Mouse (Mus musculus): ENCODE data around the gene Rsph14. TPM values are rescaled to one million over a fixed set of nuclear protein-coding genes. Genes with fewer than 3 reads are reported as not detected.

The Rsph14 gene
- total RNA-seq, 2 experiments from 2014 or later: 0.50 to 1.1 TPM

DNA sequence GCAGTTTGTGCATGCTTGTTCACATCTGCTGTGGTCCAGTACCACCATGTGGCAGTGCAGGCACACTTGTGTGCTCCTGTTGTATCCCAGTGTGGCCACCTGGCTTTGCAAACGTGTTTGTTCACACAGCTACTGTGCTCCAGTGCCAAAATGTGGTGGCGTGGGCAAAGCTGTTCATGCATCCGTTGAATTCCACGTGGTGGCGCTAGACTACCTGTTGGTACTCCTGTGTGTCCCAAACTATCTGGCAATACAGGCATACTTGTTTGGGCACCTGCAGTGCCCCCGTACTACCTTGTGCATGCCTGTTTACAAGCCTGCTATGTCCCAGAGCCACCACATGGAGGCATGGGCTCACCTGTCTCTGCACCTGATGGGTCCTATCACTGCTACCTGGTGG lies 97.4 kb downstream of the Rsph14 start:
- DNase-seq (ENCODE audit: low spot score in 2 of 2): peak in 1 of 2 experiments; percentile 42

DNA sequence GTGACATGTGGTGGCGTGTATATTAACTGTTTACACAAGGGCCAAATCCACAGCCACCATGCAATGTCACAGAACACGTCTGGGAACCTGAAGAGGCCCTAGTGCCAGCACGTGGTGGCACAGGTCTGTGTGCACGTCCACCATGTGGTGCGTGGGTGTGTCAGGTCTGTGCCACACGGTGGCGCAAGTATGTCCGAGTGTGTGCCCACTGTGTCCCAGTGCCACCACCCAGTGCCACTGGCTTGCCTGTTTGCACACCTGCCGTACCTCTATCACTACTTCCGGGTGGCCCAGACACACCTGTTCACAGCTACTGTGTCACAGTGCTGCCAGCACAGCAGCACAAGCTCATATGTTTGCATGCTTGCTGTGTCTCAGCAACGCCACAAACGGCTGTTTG lies 97.9 kb downstream of the Rsph14 start:
- no peak for DNase-seq (ENCODE audit: low spot score in 2 of 2)

DNA sequence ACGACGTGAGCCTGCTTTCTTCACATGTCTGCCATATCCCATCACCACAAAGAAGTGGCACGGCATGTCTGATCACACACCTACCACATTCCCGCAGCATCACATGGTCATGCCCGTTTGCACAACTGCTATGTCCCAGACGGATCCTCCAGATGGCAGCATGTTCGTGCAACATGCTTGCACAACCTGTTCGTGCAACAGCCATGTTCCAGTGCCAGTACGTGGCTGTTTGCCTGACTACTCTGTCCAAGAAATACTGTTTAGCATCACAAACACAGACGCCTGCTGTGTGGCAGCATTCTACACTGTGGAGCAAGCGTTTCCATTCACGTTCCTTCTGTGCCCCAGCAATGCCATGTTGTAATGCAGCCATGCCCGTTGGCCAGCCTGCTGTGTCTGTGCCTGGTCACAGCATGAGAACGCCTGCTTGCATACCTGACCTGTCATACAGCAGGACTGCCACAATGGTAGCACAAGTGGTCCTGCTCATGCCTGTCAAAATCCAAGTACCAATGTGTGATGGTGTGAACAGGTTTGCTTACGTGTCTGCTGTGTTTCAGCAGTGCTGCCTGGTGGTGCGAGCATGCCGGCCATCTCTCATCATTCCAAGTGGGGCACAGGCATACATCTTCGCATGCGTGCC lies 98.7 kb downstream of the Rsph14 start:
- DNase-seq (ENCODE audit: low spot score in 2 of 2): peak; percentile 70

DNA sequence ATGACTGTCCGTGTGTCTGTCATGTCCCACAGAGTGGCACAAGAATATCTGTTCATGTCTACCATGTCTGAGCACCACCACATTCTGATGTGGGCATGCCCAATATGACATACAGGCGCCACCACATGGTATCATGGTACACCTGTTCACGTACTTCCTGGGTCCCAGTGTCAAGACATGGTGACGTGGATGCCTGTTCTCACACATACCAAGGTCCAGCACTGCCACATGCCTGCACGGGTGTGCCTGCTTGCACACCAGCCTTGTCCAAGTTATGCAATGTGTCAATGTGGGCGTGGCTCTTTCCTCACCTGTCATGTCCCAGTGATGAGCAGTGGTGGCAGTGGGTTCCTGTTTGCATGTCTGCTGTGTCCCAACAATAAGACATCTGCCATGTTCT lies 99.9 kb downstream of the Rsph14 start:
- no peak for DNase-seq (ENCODE audit: low spot score in 2 of 2)

DNA sequence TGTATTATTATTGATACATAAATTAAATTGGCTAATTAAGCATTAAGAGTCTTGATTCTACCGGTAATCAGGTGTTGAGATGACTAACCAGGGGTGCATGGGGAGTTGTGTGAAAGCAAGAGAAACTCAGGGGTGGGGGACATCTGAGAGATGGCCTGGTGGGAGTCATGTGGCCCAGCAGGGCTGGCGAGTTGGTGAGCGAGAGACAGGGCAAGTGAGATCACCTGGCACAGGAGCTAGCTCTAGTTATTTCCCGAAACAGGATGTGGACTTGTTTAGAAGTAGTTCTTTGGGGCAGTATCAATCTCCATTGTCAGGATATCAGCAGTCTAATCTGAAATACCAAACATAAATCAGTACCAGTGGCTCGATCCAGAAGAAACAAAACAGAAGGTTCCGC lies 100.8 kb downstream of the Rsph14 start:
- no peak for DNase-seq (ENCODE audit: low spot score in 2 of 2)

DNA sequence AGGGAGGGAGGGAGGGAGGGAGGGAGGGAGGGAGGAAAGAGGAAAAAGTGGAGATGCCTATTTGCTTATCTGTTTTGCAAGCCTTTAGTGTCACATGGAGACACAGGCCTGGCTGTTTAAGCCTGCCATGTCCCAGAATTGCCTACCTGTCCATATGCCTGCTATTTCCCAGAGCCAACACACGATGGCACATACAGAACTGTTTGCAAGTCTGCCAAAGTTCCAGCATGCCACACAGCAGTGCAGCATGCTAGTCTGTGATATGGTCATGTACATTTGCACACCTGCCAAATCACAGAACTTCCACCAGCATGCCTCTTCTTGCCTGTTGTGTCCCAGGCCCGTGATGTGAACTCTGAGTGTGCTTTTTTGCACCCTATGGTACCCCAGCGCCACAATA lies 101.8 kb downstream of the Rsph14 start:
- DNase-seq (ENCODE audit: low spot score in 2 of 2): peak in 1 of 2 experiments; percentile 11

DNA sequence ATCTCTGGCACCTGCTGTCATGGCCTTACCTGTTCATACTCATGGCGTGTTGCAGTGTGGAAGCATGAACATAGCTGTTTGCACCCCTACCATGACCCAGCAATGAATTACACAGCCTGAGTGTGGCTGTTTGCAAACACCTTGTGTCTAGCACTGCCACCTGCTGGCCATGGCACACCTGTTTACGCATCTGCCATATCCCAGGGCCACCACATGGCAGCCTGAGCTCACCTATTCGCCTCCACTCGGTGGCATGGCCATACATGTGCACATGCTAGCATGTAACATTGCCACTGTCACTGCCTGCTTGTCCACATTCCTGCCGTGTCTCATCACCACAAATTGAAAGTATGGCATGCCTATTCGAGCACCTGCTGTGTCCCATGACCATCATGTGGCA lies 102.8 kb downstream of the Rsph14 start:
- no peak for DNase-seq (ENCODE audit: low spot score in 2 of 2)

DNA sequence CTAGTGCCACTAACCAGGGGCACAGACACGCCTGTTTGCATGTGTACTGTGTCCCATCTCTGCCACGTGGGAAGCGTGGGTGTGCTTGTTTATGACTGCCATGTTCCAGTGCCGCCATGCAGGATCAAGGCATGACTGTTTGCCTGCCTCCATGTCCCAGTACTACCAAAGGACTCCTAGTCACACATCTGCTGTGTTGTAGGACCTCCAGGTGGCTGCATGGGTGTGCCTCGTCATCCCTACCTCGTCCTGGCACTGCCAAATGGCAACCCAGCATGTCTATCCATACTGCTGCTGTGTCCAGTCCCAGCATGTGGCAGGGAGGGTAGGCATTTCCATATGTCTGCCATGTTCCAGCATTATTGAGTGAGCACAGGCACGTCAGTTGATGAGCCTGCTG lies 104.1 kb downstream of the Rsph14 start:
- DNase-seq (ENCODE audit: low spot score in 2 of 2): no peak

DNA sequence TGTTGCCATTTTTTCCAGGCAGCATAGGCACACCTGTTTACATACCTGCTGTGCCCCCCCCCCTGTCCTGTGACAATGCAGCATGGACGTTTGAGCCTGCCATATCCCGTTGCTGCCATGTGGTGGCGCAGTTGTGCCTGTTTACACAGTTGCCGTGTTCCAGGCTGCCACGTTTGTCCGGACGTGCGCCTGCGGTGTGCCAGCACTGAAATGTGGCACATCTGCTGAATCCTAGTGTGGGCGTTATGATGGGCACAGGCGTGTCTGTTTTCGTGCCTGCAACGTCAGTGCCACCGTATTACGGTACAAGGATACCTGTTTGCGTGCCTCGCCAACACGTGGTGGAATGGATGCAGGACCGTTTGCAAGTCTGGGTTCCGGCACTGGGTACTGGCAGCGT lies 107.1 kb downstream of the Rsph14 start:
- DNase-seq (ENCODE audit: low spot score in 2 of 2): peak; percentile 76 to 77

DNA sequence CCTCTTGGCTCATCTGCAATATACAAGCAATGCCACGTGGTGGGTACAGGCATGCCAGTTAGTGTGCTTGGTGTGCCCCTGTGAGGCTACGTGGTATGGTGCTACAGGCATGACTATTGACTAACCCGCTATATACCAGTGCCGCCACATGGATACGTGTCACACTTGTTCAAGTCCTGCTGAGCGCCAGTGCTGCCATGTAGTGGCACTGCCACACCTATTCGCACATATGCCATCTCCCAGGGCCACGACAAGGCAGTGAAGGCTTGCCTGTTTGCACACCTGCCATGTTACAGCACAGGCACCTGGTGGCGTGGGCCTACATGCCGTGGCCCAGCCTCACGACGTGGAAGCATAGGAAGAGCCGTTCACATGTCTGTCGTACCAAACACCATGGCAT lies 108.1 kb downstream of the Rsph14 start:
- DNase-seq (ENCODE audit: low spot score in 2 of 2): no peak

DNA sequence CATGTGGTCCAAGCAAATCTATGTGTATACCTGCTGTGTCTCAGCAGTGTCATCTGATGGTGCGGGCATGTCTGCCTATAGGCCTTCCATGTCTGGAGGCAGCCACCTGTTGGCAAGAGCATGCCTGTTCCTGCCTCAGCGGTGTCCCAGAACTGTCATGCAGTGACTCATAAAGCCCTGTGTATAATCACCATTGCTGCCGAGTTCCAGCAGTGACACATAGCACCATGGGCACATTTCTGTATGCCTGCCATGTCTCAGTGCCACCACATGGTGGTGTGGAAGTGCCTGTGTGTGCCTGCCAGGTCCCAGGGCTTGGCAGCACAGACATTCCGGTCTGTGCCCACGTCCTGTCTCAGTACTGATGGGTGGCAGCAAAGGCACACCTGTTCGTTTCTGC lies 109.6 kb downstream of the Rsph14 start:
- peak; percentile 52 to 73 for DNase-seq (ENCODE audit: low spot score in 2 of 2)

DNA sequence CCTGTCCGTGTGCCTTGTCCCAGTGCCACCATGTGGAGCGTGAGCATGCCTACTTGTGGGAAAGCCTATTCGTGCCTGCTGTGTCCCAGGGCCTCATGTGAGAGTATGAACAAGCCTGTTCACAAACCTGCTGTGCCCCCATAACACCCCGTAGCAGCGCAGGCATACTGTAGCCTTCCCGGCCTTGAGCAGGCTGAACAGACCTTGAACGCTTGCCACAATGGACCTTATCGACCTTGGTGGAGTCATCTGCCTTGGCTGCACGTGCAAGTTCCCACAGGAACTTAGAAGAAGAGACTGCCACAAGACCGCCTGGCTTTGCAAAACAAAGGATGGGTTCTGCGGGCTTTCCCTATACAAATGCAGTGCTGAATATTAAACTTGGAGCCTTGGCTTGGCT lies 110.8 kb downstream of the Rsph14 start:
- DNase-seq (ENCODE audit: low spot score in 2 of 2): no peak

DNA sequence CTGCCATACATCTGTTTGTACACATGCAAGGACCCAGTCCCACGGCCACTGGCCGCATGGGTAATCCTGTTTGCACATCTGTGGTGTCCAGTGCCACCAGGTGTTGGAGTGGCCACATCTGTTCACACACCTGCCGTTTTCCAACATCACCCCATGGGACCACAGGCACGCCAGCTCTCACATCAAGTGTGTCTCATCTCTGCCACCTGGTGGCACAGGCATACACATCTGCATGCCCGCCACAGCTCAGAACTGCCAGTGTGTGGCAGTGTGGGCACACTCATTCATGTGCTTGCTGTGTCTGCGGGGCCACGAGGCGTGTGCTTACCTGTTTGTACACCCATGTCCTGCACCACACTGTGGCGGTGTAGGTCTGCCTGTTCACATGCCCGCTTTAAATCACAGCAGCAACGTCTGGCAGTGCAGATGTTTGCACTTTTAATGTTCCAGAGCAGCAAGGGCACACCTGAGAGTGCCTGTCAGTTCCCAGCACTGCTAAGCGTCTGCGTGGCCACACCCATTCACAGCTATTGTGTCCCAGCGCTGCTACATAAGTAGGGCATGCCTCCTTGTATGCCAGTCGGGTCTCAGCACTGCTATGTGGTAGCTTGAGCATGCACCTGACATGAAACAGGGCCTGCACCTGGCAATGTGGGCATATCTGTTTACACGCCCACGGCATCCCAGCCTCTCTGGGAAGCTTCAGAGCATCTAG lies 111.4 kb downstream of the Rsph14 start:
- peak; percentile 54 to 72 for DNase-seq (ENCODE audit: low spot score in 2 of 2)

DNA sequence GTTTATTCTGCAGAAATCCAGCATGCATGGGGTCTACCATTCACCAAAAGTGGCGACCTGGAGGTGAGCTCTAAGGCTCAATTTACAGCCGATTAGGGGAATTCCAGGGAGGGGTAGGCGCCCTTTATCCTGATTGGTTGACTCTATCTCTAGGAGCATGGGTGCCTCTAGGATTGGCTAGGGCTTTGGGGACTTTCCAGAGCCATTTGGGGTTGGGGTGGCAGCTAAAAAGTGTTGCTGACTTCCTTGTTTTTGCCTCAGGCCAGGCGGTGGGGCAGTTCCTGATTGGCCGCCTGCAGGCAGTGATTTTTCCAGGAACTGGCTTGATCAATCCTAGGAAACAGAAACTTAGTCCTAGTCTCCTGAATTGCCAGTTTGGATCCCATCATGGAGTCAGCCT lies 113.1 kb downstream of the Rsph14 start:
- no peak for DNase-seq (ENCODE audit: low spot score in 2 of 2)

DNA sequence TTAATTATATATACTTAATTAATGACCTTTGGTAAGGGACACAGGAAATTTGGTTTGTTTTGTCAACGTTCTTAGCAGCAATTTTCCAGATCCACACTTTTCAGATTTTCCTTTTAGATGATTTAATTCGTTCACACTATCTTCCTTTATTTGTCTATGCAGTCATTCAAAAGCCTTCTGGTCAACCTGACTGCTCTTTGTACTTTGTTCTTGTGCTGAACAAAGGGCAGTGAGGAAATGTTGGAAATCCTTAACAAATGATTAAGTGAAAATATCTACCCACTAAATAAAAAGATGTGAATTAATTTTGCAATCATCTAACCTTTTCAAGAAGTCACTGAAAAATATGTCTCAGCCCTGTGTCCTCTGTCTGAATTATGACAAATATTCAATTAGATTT lies 124.0 kb downstream of the Rsph14 start:
- no peak for DNase-seq (ENCODE audit: low spot score in 2 of 2)

Other genes with a start within 250 kb of the Rsph14 start
- gene Gnaz, start 65.4 kb downstream of the Rsph14 start, total RNA-seq (2021): 100 to 1,000 TPM; 137 to 144 TPM
- 10 to 100 TPM; 31.4 to 40.3 TPM for gene Rab36, start 4.5 kb upstream of the Rsph14 start, total RNA-seq (2021)
- gene Bcr, start 28.0 kb upstream of the Rsph14 start, total RNA-seq (2021): 10 to 100 TPM; 71.2 to 76.3 TPM
- 10 to 100 TPM; 45.9 to 47.3 TPM for gene Specc1l, start 179.5 kb upstream of the Rsph14 start, total RNA-seq (2021)